Mouse (Mus musculus): ENCODE results near the gene Cacna1d.

The Cacna1d gene

GRCm38 (mm10) chr14:30363487-30364167 lies 127.6 kb downstream of the Cacna1d start:
- no peak for DNase-seq

GRCm38 (mm10) chr14:30362370-30362769 lies 128.9 kb downstream of the Cacna1d start:
- DNase-seq = no peak

- DNase-seq = no peak
Measured at GRCm38 (mm10) chr14:30360478-30360877, 130.8 kb downstream of the Cacna1d start.

GRCm38 (mm10) chr14:30360004-30360403 lies 131.3 kb downstream of the Cacna1d start:
- no peak for DNase-seq

DNA sequence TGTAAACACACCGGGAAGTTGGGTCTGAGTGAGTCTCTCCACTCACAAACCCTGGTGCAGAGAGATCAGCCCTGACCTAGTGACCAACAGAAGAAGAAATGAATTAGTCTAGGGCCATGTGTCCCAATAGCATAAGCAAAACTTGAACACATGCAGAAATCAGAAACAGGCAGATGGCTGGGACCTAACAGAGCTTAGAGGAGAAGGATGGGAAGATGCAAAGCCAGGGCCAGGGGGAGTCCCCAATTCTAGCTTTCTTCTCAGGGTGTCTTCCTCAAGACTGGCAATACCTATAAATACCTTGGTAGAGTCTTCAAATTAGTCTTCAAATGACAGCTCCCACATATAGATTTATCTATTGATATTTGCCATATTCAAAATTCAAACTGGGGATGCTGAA lies 133.2 kb downstream of the Cacna1d start:
- no peak for DNase-seq

DNA sequence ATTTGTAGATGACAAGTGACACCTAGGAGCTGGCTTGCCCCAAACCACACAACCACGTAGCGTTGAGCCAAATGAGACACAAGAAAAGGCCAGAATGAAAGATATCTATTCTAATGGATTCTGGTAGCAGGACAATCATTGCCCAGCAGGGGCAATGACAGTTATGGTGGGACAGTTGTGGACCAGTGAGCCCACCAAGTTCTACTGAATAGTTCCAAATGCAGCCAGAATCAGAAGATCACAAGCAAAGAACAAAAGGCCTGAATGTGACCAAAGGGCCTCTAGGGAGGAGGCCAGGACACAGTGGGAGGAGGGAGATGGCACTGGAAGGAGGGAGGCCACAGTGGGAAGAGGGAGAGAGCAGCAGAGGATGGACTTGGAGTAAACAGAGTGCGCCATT lies 134.8 kb downstream of the Cacna1d start:
- no peak for DNase-seq

GRCm38 (mm10) chr14:30354761-30355160 lies 136.5 kb downstream of the Cacna1d start:
- DNase-seq = no peak

DNA sequence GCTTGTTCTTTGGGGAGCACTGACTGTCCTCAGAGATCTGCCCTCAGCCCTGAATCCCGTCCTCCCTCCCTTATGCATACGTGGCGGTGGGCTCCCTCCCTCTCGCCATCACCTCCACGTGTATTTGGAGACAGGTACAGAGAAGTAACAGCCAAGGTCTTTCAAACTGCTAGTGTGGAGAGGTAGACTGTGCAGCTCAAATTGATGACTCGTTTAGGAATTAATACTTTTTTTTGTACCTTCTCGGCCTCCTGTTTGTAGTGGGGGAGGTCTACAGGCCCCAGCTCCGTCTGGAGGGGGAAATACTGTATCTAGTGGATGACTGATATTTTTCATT lies 137.2 kb downstream of the Cacna1d start:
- no peak for DNase-seq

DNA sequence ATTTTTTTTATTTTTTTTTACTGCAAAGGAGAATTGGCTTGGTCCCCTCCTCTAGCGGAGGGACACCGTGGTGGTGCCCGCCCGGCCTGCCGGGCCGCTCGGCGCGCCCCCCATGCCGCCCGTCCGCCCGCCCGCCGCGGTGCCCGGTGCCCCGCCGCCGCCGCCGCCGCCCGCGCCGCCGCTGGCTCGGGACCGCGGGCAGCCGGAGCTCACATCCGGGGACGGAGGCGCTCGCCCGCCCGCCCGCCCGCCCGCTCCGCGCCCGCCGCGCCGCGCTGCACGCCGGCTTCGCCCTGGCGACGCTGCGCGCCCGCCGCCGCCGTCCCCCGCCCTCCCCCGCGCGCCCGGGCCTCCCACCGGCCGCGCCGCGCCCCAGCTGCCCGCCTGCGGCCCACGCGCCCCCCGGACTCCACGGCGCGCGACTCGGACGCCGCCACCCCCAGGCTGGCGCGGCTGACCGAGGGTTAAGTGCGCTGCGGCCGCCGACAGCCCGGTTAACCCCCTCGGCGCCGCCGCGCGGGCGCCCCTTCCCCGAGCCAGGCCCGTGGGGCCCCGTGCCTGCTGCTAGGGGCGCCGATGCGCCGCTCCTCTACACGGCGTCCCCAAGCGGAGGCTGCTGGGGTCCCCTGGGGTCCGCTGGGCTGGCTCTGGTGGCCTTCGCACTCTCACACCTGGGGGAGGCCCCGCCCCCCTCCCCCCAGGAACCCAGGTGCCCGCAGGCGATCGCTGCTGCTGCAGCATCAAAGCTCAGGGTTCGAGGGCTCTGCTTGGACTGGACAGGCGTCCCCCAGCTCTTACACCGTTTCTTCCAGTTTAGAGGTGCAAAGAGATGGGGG lies 137.7 kb downstream of the Cacna1d start:
- DNase-seq = no peak

DNA sequence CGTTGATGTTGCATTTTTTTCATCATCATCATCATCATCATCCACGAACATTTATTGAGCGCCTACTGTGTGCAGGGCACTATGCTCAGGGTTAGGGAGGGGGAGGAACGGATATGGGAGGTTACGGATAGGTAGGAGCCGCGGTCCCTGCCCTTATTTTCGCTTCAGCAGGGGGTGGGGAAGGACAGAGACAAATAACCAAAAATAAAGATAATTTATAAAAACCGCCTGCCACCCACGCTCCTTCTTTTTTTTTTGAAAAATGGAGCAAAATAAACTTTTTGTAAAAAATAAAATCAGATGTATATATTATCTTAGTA lies 138.3 kb downstream of the Cacna1d start:
- DNase-seq = no peak

- peak; percentile 40 for DNase-seq
Measured at GRCm38 (mm10) chr14:30352061-30352950, 138.9 kb downstream of the Cacna1d start.

- no peak for DNase-seq
Measured at GRCm38 (mm10) chr14:30350285-30350684, 141.0 kb downstream of the Cacna1d start.

- DNase-seq = no peak
Measured at GRCm38 (mm10) chr14:30344948-30345865, 146.0 kb downstream of the Cacna1d start.

- DNase-seq = no peak
Measured at GRCm38 (mm10) chr14:30343740-30344139, 147.5 kb downstream of the Cacna1d start.

DNA sequence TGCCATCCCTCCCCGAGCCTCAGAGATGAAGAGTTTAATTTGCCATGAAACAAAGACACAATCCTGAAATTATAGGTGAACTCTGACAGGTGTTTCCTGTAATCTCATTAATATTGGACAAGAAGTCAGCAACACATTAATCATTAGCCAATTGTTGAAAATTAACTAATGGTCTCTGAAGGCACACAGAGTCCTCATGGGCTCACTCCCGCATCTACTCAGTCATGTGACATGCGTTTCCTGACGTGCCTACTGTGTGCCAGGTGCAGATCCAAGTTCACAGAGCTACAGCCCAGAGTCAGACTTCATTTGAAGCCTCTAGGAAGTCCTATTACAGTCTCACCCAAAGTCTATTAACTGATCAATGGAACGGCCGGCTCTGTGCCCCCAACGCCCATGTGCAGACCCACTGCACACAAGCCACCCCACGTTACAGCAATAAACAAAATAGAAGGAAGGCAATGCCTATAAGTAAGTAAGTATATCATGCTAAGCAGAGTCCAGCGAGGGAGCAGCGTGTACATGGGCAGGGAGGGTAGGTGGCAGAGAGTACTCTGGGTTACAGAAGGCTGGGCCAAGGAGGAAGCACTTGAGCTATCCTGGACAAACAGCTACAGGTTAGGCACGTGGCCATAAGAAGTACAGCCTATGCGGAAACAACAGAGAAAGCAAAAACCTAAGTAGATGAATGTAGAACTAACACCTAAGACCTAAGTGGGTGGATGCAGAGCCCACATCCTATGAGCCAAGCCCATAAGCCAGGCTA lies 149.2 kb downstream of the Cacna1d start:
- peak; percentile 49 for DNase-seq

- no peak for DNase-seq
Measured at GRCm38 (mm10) chr14:30340140-30340539, 151.1 kb downstream of the Cacna1d start.

DNA sequence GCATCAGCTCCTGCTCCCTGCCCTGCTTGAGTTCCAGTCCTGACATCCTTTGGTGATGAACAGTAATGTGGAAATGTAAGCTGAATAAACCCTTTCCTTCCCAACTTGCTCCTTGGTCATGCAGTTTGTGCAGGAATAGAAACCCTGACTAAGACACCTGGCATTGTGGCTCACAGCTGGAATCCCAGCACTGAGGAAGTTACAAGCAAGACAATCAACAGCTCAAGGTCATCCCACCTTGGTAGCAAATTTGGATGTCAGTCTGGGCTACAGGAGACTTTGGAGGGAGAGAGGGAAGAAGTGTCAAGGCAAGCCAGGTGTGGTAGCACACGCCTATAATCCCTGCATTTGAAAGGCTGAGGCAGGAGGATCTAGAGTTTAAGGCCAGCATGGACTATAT lies 159.4 kb downstream of the Cacna1d start:
- no peak for DNase-seq

GRCm38 (mm10) chr14:30330416-30331181 lies 160.7 kb downstream of the Cacna1d start:
- DNase-seq = no peak

- no peak for DNase-seq
Measured at GRCm38 (mm10) chr14:30329109-30329508, 162.1 kb downstream of the Cacna1d start.

DNA sequence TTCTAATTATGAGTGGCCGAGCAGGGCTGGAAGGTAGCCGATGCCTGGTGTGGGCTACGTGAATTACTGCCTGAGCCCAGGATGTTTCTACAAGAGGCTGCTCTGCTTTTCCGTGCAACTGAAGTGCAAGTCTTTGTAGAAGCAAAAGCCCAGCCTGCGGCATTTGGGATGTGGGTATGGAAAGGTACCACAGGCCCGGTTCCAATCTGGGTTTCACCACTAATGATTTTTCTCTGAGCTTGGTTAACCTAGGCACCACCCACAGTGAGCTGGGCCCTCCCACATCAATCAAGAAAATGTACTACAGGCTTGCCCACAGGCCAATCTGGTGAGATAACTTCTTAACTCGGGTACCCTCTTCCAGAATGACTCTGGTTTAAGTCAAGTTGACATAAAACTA lies 163.8 kb downstream of the Cacna1d start:
- DNase-seq = no peak

- DNase-seq = no peak
Measured at GRCm38 (mm10) chr14:30327051-30327450, 164.2 kb downstream of the Cacna1d start.
